Mouse (Mus musculus): ENCODE results near the gene Hbb-y.
"Not testable (repeated sequence)": the region's sequence is repeated elsewhere in the genome, so short reads cannot be mapped to it uniquely, and the experiment has no call there.

Hbb-y gene

DNA sequence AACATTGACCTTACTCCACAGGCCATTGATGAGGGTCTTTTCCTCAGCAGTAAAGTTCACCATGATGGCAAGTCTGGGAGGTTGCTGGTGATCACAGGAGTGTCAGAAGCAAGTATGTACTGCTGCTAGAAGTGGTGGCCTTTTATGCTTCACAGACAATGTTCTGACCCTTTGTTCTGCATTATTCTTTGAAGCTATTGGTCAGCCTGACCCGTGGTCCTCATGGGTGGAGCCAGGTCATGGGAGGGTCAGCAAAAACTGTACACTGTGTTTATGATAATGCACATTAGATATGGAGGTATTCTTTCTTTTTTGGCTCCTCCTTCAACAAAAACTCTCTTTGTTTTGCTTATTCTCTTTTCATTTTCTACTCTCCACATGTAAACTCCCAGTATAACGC, at the start of gene Hbb-y:
TSS of gene Hbb-y (minus strand) at position 127 of the 400 bp plus-strand sequence.
- DNase-seq (ENCODE audit: low read depth, low spot score) = no peak

GRCm38 (mm10) chr7:103894385-103894784, 41.4 kb upstream of the Hbb-y start, which contains the start of gene Olfr64:
Gene Olfr64 (minus strand): TSS chr7:103894485.
- no peak for DNase-seq (ENCODE audit: low read depth, low spot score)

- DNase-seq (ENCODE audit: low read depth, low spot score) = no peak
Measured at GRCm38 (mm10) chr7:103886152-103886551, 33.1 kb upstream of the Hbb-y start, which contains the start of gene Olfr66. Gene Olfr66 (minus strand): TSS chr7:103886252.

DNA sequence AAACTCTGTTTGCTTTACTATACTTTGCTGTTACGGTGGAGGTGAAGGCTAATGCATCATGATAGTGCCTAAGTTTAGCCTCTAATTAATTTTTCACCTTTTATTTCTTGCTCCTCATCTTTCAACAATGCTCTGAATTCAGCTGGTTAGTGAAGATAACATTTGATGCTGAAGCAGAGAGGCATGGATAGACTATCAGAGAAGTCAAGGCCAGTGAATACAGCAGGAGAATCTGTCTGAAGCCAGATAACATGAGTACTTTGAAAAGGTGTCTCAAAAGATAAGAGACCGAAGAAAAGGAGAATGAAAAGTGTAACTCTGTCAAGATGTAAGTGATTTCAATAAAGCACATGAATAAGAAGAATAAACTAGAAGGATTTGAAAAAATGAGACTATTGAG, 24.1 kb upstream of the Hbb-y start:
- no peak for DNase-seq (ENCODE audit: low read depth, low spot score)

DNA sequence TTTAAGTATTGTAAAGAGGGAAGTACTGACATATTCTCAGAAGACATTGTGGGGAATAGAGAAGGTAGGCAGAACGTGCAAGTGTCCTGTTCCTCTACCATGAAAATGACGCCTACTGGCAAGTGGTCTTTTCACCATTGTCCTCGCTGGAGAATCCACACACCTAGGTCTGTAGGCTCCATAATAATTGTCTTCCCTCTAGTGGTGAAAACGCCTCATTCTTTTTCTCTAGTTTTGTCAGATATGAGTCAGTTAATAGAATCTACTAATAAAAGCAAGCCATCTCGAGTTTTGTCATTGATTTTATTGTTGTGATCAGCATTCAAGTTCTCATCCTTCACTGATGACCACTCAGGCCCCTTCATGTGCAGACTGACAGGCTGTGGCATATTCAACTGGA, 21.4 kb upstream of the Hbb-y start:
- DNase-seq (ENCODE audit: low read depth, low spot score) = no peak

DNA sequence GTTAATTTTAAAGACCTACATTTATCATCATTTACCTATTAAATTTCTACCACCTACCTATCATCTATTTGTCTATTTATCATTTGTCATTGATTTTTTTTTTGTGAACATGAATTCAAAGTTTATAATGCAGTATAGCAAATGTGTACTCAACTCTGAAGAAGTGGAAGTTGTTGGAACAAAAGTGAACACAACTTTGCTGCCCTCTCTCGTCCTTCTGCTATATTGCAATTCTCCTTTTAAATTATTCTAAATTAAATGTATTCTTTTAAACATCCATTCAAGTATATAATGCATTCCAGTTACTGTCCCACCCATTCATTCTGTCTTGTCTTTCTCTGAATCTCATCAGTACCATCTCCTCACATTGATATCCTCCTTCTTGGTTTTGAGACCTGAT, 20.0 kb upstream of the Hbb-y start:
- no peak for DNase-seq (ENCODE audit: low read depth, low spot score)

DNA sequence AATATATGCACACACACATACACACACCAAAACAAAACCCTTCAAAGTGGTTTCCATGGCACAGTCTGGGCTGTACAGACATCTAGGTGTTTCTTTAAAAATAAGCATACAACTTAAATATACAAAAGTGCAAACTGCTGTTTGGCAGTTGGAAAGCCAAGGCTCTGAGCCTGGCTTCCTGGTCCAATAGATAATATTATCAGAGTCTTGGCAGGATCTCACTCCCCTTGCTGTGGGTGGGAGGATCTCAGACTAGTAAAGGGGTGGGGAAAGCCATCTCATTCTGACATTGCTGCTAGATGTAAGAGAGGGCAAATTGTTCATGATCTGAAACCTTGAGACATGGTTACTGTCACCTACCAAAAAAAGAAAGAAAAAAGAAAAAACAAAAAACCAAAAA, 17.7 kb upstream of the Hbb-y start:
- DNase-seq (ENCODE audit: low read depth, low spot score) = no peak

DNA sequence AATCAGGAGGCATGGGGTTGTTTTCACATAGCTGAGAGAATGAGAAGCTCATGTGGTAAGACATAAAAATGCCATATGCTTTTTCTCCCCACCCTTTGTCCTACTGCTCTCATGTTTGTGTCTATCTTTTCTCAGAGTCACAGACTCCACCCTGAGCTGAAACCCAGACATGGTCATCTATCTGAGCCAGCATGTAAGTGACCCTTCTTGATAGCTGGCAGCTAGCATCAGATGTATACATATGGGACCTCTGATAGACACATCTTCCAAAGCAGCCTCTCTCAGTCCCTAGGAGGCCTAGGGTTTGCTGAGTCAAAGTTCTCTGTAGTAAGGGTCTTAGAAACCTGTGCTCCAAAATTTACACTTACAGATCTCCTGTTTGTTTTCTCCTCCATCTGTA, 12.7 kb upstream of the Hbb-y start:
- no peak for DNase-seq (ENCODE audit: low read depth, low spot score)

- peak; percentile 12 for DNase-seq (ENCODE audit: low read depth, low spot score)
Measured at GRCm38 (mm10) chr7:103861531-103861930, 8.5 kb upstream of the Hbb-y start.

DNA sequence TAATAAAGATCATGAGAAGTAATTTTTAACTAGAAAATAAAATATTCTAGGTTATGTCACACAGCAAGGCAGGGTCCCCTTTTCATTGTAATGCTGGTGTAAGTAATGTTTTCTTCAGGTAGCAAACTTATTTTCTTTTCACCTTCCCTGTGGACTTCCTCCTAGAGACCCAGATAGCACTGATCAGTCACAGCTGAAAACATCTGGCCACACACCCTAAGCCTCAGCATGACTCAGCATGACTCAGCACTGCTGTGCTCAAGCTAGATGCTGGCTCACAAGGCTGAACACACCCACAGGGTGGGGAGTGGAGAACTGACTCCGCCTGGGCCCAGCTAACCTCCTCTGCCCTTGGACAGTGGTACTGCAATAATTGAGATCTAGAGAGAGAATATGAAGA, 7.8 kb upstream of the Hbb-y start:
- peak; percentile 96 for DNase-seq (ENCODE audit: low read depth, low spot score)

- no peak for DNase-seq (ENCODE audit: low read depth, low spot score)
Measured at GRCm38 (mm10) chr7:103859076-103859475, 6.1 kb upstream of the Hbb-y start.

DNA sequence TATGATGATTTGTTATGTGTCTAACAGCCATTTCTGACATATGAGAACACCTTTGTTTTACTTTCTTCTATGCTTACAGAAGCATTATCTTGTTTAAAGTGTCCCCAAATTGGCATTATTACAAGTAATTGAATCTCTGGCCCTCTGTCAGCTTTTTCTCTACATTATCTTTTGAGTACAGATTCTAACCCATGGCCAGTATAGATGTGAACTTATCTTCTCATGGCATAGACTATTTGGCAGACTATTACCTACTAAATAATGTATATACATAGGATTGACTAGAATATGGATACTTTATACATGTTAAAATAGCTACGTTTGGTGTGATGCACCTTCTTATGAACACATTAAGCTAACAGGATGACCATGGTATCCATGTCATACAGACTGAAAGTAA, 1.7 kb upstream of the Hbb-y start:
- DNase-seq (ENCODE audit: low read depth, low spot score) = no peak

DNA sequence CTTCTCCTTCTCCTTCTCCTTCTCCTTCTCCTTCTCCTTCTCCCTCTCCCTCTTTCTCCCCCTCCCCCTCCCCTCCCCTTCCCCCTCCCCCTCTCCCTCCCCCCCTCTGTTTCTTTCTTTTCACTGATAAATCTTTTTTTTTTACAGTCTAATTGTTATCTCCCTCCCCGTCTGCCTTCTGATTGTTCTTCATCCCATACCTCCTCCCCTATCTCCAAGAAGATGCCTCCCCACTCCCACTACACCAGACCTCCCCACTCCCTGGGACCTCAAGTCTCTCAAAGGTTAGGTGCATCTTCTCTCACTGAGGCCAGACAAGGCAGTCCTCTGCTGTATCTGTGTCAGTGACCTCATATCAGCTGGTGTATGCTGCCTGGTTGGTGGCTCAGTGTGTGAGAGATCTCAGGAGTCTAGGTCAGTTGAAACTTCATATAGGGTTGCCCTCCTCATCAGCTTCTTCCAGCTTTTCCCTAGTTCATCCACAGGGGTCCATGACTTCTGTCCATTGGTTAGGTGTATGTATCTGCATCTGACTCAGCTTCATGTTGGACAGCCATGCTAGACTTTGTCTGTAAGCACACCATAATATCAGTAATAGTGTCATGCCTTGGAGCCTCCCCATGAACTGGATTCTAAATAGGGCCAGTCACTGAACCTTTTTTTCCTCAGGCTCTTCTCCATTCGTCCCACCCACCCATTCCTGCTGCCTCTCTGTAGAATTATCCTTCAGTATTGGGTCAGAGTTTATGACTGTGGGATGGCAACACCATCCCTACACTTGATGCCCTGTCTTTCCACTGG, 8.3 kb downstream of the Hbb-y start:
- no peak for DNase-seq (ENCODE audit: low read depth, low spot score)

- DNase-seq (ENCODE audit: low read depth, low spot score) = no peak
Measured at GRCm38 (mm10) chr7:103843034-103843433, 10.0 kb downstream of the Hbb-y start, which contains the start of gene Hbb-bh1. Gene Hbb-bh1 (minus strand): TSS chr7:103843164.

DNA sequence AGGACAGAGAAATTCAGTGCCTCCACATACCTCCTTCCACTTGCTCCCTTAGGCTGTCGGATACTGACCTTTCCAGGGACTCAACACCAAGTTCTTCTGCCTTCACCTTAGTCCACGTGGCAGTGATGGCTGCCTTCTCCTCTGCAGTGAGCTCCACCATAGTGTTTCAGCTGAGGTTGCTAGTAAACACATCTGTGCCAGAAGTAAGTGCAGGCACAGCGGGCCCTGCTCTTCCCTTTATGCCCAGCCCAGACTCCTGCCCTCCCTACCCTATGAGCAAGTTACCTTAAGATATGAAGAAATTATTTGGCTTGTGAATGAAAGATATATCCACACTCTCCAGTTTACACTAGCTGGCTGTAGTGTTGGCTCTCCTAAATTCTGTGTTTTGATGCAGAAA, 12.7 kb downstream of the Hbb-y start, which contains the start of gene Hbb-bh2:
TSS of gene Hbb-bh2 (minus strand) at position 253 of the 400 bp plus-strand sequence.
- no peak for DNase-seq (ENCODE audit: low read depth, low spot score)

DNA sequence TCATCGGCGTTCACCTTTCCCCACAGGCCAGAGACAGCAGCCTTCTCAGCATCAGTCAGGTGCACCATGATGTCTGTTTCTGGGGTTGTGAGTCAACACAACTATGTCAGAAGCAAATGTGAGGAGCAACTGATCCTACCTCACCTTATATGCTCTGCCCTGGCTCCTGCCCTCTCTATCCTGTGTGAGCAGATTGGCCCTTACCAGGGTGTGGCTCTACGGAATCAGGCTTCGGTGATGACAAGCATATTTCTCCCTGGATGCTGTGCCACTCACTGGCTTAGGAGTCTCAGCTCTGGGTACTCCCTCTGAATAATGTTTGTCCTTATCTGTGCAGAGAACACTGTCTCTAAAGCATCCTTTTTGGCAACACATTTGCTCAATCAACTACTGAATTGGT, 25.2 kb downstream of the Hbb-y start, which contains the start of gene Hbb-bs:
TSS of gene Hbb-bs (minus strand) at position 289 of the 400 bp plus-strand sequence.
- no peak for DNase-seq (ENCODE audit: low read depth, low spot score)

GRCm38 (mm10) chr7:103827139-103827538, 25.9 kb downstream of the Hbb-y start:
- DNase-seq (ENCODE audit: low read depth, low spot score) = not testable (repeated sequence)

- no peak for DNase-seq (ENCODE audit: low read depth, low spot score)
Measured at GRCm38 (mm10) chr7:103826255-103826887, 26.6 kb downstream of the Hbb-y start.

DNA sequence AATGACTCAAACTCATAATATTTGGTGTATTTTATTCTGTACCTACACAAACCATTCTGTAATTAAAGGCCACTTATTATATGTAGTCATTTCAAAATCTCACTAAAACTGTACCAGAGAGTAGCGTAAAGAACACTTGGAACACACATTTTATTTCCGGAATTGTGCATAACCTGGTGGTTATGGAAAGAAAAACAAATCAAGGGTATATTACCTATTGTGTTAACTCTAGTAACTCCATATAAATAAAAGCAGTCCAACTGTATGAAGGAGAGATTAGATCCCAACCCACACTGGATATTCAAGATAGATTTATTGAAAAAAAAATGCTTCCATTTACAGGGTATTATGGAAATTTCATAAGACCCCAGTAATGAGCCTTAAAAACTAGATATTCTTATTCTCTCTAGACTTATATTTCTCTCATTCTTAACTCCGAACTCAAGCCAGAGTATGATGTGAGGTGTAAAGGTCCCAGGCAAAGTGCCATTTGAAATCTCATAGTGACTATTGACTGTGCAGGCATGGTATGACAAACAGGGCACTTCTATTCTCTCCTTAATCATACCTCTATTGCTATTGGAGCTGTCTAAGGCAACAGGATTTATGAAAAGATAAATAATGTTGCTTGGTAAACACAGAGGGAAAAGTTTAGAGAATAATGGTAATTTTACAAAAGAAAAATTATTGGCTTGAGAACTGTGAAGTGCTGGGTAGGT, 27.3 kb downstream of the Hbb-y start:
- no peak for DNase-seq (ENCODE audit: low read depth, low spot score)

- no peak for DNase-seq (ENCODE audit: low read depth, low spot score)
Measured at GRCm38 (mm10) chr7:103824597-103824996, 28.4 kb downstream of the Hbb-y start.

DNA sequence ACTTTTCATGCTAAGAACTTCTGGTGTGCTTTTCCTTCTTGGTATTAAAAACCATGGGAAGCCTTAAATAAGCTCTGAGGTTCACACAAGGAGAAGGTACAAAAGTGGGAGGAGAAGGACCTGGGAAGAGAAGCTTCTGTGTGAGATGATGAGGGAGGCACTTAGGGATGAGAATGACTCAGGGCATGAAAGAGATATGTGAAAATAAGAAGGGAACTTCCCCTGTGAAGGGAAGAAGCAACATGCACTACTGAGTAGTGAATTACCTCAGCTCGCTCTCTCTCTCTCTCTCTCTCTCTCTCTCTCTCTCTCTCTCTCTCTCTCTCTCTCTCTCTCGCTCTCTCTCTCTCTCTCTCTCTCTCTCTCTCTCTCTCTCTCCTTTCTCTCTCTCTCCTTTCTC, 37.9 kb downstream of the Hbb-y start:
- not testable (repeated sequence) for DNase-seq (ENCODE audit: low read depth, low spot score)

DNA sequence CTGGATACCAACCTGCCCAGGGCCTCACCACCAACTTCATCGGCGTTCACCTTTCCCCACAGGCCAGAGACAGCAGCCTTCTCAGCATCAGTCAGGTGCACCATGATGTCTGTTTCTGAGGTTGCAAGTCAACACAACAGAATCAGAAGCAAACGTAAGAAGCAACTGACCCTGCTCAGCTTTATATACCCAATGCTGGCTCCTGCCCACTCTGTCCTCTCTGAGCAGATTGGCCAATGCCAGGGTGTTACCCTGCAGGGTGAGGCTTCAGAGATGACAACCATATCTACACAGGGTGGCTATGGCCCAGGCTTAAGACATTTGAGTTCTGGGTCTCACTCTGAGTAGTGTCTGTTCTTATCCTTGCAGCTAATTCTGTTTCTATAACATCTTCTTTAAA, 39.2 kb downstream of the Hbb-y start, which contains the start of gene Hbb-bt:
TSS of gene Hbb-bt (minus strand) at position 231 of the 400 bp plus-strand sequence.
- no peak for DNase-seq (ENCODE audit: low read depth, low spot score)

Measured in ES-CJ7 (cell line).